Mouse (Mus musculus) myocyte (in vitro differentiated cells): ENCODE measurements at regions not wholly inside any gene's neighbourhood (a gene's known extent, or its start where the extent isn't known, plus 50 kb on each side); places are given as distances from the start of the nearest gene placed in this dataset.

Source experiments
- CEBPB ChIP-seq: IDR thresholded peaks from 2 replicates; pipeline ENCODE4 v1.6.1; 2011; ENCODE audit warnings: mild to moderate bottlenecking, moderate library complexity; ENCODE audit not compliant: poor library complexity, insufficient read depth, severe bottlenecking
- MAX ChIP-seq: IDR thresholded peaks from one replicate; pipeline ENCODE4 v1.6.1; 2011; ENCODE audit warnings: low read depth, mild to moderate bottlenecking, control low read depth
- MYOD1 ChIP-seq, 3 experiments: IDR thresholded peaks; one replicate each; pipeline ENCODE4 v1.6.1; 2011; ENCODE audit warnings: control low read depth in 2 of 3, low read depth in 2 of 3, mild to moderate bottlenecking in 2 of 3, moderate library complexity in 1 of 3; ENCODE audit not compliant: insufficient read length in 2 of 3, control insufficient read depth in 1 of 3
- POLR2A ChIP-seq: IDR thresholded peaks from one replicate; pipeline ENCODE4 v1.6.1; 2011; ENCODE audit warnings: low read depth, mild to moderate bottlenecking, control low read depth, moderate library complexity; ENCODE audit not compliant: insufficient read length
- SRF ChIP-seq: IDR thresholded peaks from one replicate; pipeline ENCODE4 v1.6.1; 2011; ENCODE audit warnings: low read depth; ENCODE audit not compliant: control insufficient read depth, insufficient read length
- TCF12 ChIP-seq: IDR thresholded peaks from one replicate; pipeline ENCODE4 v1.6.1; 2011; ENCODE audit warnings: mild to moderate bottlenecking, control low read depth; ENCODE audit not compliant: poor library complexity, insufficient read depth, severe bottlenecking
- USF1 ChIP-seq: IDR thresholded peaks from one replicate; pipeline ENCODE4 v1.6.1; 2011; ENCODE audit warnings: low read depth, mild to moderate bottlenecking, control low read depth, moderate library complexity

DNA sequence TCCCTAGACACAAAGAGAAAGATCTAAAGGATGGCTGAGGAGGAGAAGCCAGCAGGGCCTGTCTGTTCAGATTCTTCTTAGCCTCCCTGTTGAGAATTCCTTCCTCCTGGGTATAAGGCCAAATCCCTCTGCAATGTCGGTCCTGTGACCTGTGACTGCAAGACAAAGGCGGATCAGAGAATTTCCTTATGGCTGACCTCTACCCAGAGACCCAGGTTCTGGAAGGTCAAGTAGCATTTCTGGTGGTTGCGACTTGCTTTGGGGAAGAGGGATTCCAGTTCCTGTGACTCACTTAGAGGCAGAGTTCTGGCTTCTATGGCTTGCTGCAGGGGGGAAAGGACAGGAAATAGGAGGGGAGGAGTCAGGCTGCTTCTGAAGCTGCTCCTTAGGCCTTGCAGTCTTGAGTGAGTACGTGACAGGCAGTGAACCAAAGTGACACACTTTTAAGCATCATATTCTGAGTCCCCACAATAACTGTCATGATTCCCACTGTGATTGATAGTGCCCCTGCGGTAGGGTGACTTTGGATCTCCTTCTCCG lies 387.4 kb upstream of the 4930412O13Rik start:
- TF ChIP-seq POLR2A (no peak), TCF12 (no peak), USF1 (no peak), MAX (no peak), SRF (no peak), MYOD1 (IDR thresholded peaks at IDR 0.05; ENCODE audit: control insufficient read depth in 1 of 3, insufficient read length in 2 of 3, low read depth in 2 of 3) (no peak), CEBPB (no peak)
